Mouse (Mus musculus): Measurements from ENCODE around the gene Clec16a. TPM values are rescaled to one million over a fixed set of nuclear protein-coding genes. Genes with fewer than 3 reads are reported as not detected.

The Clec16a gene
- polyA plus RNA-seq, 1 experiment from 2014 or later = 68.7 TPM

DNA sequence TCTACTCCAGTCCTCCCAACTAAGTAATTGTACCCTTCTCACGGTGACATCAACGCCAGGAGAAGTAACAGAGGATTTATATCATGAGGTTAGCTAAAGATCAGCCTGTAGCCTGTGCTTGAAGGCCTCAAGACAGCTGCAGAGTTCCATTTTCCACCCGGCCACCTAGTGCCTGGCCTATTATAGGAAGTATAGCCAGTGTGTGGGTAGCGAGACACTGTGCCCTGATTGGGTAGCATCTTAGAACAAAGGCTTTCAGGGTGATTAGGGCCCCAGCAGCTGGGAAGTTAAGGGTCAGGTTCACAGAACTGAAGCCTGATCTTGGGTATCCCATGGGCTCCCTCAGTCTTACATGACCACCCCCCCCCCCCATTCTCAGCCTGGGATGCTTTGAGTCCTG, 243.7 kb downstream of the Clec16a start:
- Histone ChIP-seq H3K9ac (no peak overlapping the region), H3K4me1 (replicated peaks; ENCODE audit: control insufficient read depth, insufficient read depth, low read length) (peaks cover 11% of the 10 kb centered on the region)
- DNase-seq (ENCODE audit: low spot score) = no peak

DNA sequence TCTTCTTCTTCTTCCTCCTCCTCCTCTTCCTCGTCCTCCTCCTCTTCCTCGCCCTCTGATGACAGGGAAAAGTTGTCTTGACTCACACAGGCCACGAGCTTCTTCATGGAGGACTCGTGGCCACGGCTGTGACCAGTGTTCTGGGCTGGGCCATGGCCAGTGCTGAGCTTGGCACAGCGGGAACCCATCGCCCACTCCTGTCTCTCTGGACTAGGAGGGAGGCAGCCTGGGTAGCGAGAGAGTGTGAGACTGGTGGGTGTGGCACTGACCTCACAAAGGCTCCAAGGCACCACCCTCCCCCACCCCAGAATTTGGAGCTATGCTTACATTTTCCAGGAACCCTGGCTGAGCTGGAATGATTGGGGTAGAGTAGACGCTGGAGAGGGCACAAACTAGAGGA, 245.6 kb downstream of the Clec16a start, which contains the start of gene Prm3:
Prm3 (minus strand) TSS at position 213 of the 400 bp plus-strand sequence.
- DNase-seq (ENCODE audit: low spot score) = no peak
- Histone ChIP-seq H3K9me3 (ENCODE audit: control insufficient read depth, low read length) (no peaks in the 10 kb centered on the region), H3K9ac (no peak within 1 kb of the TSS), H3K27ac (no peak within 1 kb of the TSS), H3K4me2 (replicated peaks) (no peak within 1 kb of the TSS), H3K27me3 (ENCODE audit: control insufficient read depth, insufficient read depth, low read length) (peaks cover under 1% of the 10 kb centered on the region; the same call in 1 of the 2 replicates), H3K4me3 (replicated peaks; ENCODE audit: low read length) (no peak within 1 kb of the TSS), H3K36me3 (replicated peaks; ENCODE audit: control insufficient read depth, insufficient read depth) (no peaks in the 10 kb centered on the region), H3K4me1 (replicated peaks; ENCODE audit: control insufficient read depth, insufficient read depth, low read length) (peaks cover 5% of the 10 kb centered on the region)
- ATAC-seq (ENCODE audit: low FRiP score) = no peak
- 83% methylated on average over 9 of the region's 9 CpGs for WGBS

More for the DNA sequence above, 243.7 kb downstream of the Clec16a start:
- no peak overlapping the region for H3K27ac ChIP-seq
- no peaks in the 10 kb centered on the region for H3K36me3 ChIP-seq (replicated peaks; ENCODE audit: control insufficient read depth, insufficient read depth)
- H3K4me3 ChIP-seq (replicated peaks; ENCODE audit: low read length) = no peak overlapping the region
- WGBS = 65% methylated on average over 4 of the region's 4 CpGs
- H3K9me3 ChIP-seq (ENCODE audit: control insufficient read depth, low read length) = no peaks in the 10 kb centered on the region
- no peak for ATAC-seq (ENCODE audit: low FRiP score)
- H3K4me2 ChIP-seq (replicated peaks) = no peak overlapping the region
- peaks cover 8% of the 10 kb centered on the region for H3K27me3 ChIP-seq (ENCODE audit: control insufficient read depth, insufficient read depth, low read length)

Other genes starting within 250 kb of the Clec16a start
- 17.6 and 19.5 TPM in 2 replicates for gene Emp2, start 231.4 kb upstream of the Clec16a start, polyA plus RNA-seq (2014; fragmentation: Nextera tagmentation; extraction: Ambion mirVana)
- 16.1 and 17.9 TPM in 2 replicates for gene Tekt5, start 149.8 kb upstream of the Clec16a start, polyA plus RNA-seq (2014; fragmentation: Nextera tagmentation; extraction: Ambion mirVana)
- gene Nubp1, start 133.4 kb upstream of the Clec16a start, polyA plus RNA-seq (2014; fragmentation: Nextera tagmentation; extraction: Ambion mirVana) = 46.0 and 50.4 TPM in 2 replicates
- gene Tvp23a, start 98.0 kb upstream of the Clec16a start, polyA plus RNA-seq (2014; fragmentation: Nextera tagmentation; extraction: Ambion mirVana) = 44.3 and 44.5 TPM in 2 replicates
- 0.62 and 0.69 TPM in 2 replicates for gene Ciita, start 65.3 kb upstream of the Clec16a start, polyA plus RNA-seq (2014; fragmentation: Nextera tagmentation; extraction: Ambion mirVana)
- gene Dexi, start 2.3 kb upstream of the Clec16a start, polyA plus RNA-seq (2014; fragmentation: Nextera tagmentation; extraction: Ambion mirVana) = 25.0 and 26.0 TPM in 2 replicates
- gene Socs1, start 240.2 kb downstream of the Clec16a start, polyA plus RNA-seq (2014; fragmentation: Nextera tagmentation; extraction: Ambion mirVana) = 3.7 and 4.6 TPM in 2 replicates
- gene Tnp2, start 243.3 kb downstream of the Clec16a start, polyA plus RNA-seq (2014; fragmentation: Nextera tagmentation; extraction: Ambion mirVana) = not detected in 2 replicates
- not detected in 2 replicates for gene Prm3, start 245.6 kb downstream of the Clec16a start, polyA plus RNA-seq (2014; fragmentation: Nextera tagmentation; extraction: Ambion mirVana)